Mouse (Mus musculus) kidney, postnatal 36 days (tissue): ENCODE data around the gene Gm7942.
"Not testable (repeated sequence)": the region's sequence is repeated elsewhere in the genome, so short reads cannot be mapped to it uniquely, and the experiment has no call there.

Experiments
- DNase-seq, 2 experiments: peaks; one replicate each; pipeline ENCODE4 v3.0.0; 2021 to 2022; ENCODE audit warnings: mixed read lengths in 2 of 2

The Gm7942 gene

GRCm38 (mm10) chr5:95106638-95107037 is at the start of gene Gm7942:
TSS of gene Gm7942 (plus strand) at chr5:95106938.
- DNase-seq: not testable (repeated sequence)
